Mouse (Mus musculus): ENCODE data around the gene Pknox2.

The Pknox2 gene

GRCm38 (mm10) chr9:36923753-36924152 lies 223.5 kb downstream of the Pknox2 start:
- Histone ChIP-seq H3K36me3 (ENCODE audit: insufficient read depth, low read length) (no peaks in the 10 kb centered on the region), H3K4me1 (replicated peaks; ENCODE audit: low read depth, low read length) (peaks cover 3% of the 10 kb centered on the region; the same call in 1 of the 2 replicates), H3K9me3 (ENCODE audit: low read length) (no peaks in the 10 kb centered on the region), H3K27me3 (ENCODE audit: insufficient read depth, low read length) (peaks cover 9% of the 10 kb centered on the region; the same call in 1 of the 2 replicates), H3K4me3 (replicated peaks; ENCODE audit: low read length) (no peak overlapping the region)
- TF ChIP-seq CTCF (conservative IDR thresholded peaks at IDR 0.05; ENCODE audit: low read length) (no peak), POU5F1 (IDR thresholded peaks at IDR 0.05; ENCODE audit: borderline replicate concordance, low read length) (no peak), NANOG (IDR thresholded peaks at IDR 0.05; ENCODE audit: borderline replicate concordance, low read length) (no peak)

GRCm38 (mm10) chr9:36921718-36922415 lies 225.3 kb downstream of the Pknox2 start:
- H3K27me3 ChIP-seq (ENCODE audit: insufficient read depth, low read length) = peaks cover 9% of the 10 kb centered on the region; the same call in 1 of the 2 replicates
- no peak for TF ChIP-seq CTCF (conservative IDR thresholded peaks at IDR 0.05; ENCODE audit: low read length)
- H3K9me3 ChIP-seq (ENCODE audit: low read length) = no peaks in the 10 kb centered on the region
- H3K4me1 ChIP-seq (replicated peaks; ENCODE audit: low read depth, low read length) = peaks cover 10% of the 10 kb centered on the region
- H3K4me3 ChIP-seq (replicated peaks; ENCODE audit: low read length) = no peak overlapping the region
- no peaks in the 10 kb centered on the region for H3K36me3 ChIP-seq (ENCODE audit: insufficient read depth, low read length)

GRCm38 (mm10) chr9:36919472-36919871 lies 227.7 kb downstream of the Pknox2 start:
- TF ChIP-seq POU5F1 (IDR thresholded peaks at IDR 0.05; ENCODE audit: borderline replicate concordance, low read length) = no peak
- no peak for TF ChIP-seq CTCF (conservative IDR thresholded peaks at IDR 0.05; ENCODE audit: low read length)
- TF ChIP-seq NANOG (IDR thresholded peaks at IDR 0.05; ENCODE audit: borderline replicate concordance, low read length) = no peak
- H3K9me3 ChIP-seq (ENCODE audit: low read length) = no peaks in the 10 kb centered on the region
- H3K36me3 ChIP-seq (ENCODE audit: insufficient read depth, low read length) = no peaks in the 10 kb centered on the region
- no peak overlapping the region for H3K4me3 ChIP-seq (replicated peaks; ENCODE audit: low read length)
- H3K4me1 ChIP-seq (replicated peaks; ENCODE audit: low read depth, low read length) = peaks cover 15% of the 10 kb centered on the region
- peaks cover 9% of the 10 kb centered on the region; the same call in 1 of the 2 replicates for H3K27me3 ChIP-seq (ENCODE audit: insufficient read depth, low read length)

- H3K9me3 ChIP-seq (ENCODE audit: low read length) = no peaks in the 10 kb centered on the region
- no peaks in the 10 kb centered on the region for H3K36me3 ChIP-seq (ENCODE audit: insufficient read depth, low read length)
- no peak overlapping the region for H3K4me3 ChIP-seq (replicated peaks; ENCODE audit: low read length)
- peaks cover 9% of the 10 kb centered on the region; the same call in 1 of the 2 replicates for H3K27me3 ChIP-seq (ENCODE audit: insufficient read depth, low read length)
- H3K4me1 ChIP-seq (replicated peaks; ENCODE audit: low read depth, low read length) = peaks cover 15% of the 10 kb centered on the region
- TF ChIP-seq POU5F1 (IDR thresholded peaks at IDR 0.05; ENCODE audit: borderline replicate concordance, low read length) = no peak
- TF ChIP-seq NANOG (IDR thresholded peaks at IDR 0.05; ENCODE audit: borderline replicate concordance, low read length) = no peak
- TF ChIP-seq CTCF (conservative IDR thresholded peaks at IDR 0.05; ENCODE audit: low read length) = no peak
These were observed 228.6 kb downstream of the Pknox2 start for GRCm38 (mm10) chr9:36918582-36918981.

GRCm38 (mm10) chr9:36916915-36917314 lies 230.3 kb downstream of the Pknox2 start:
- peaks cover 15% of the 10 kb centered on the region for H3K4me1 ChIP-seq (replicated peaks; ENCODE audit: low read depth, low read length)
- TF ChIP-seq POU5F1 (IDR thresholded peaks at IDR 0.05; ENCODE audit: borderline replicate concordance, low read length) (no peak), NANOG (IDR thresholded peaks at IDR 0.05; ENCODE audit: borderline replicate concordance, low read length) (no peak), CTCF (conservative IDR thresholded peaks at IDR 0.05; ENCODE audit: low read length) (no peak)
- no peaks in the 10 kb centered on the region for H3K9me3 ChIP-seq (ENCODE audit: low read length)
- peaks cover 14% of the 10 kb centered on the region; the same call in 1 of the 2 replicates for H3K27me3 ChIP-seq (ENCODE audit: insufficient read depth, low read length)
- H3K36me3 ChIP-seq (ENCODE audit: insufficient read depth, low read length) = no peaks in the 10 kb centered on the region
- H3K4me3 ChIP-seq (replicated peaks; ENCODE audit: low read length) = no peak overlapping the region

- TF ChIP-seq CTCF (conservative IDR thresholded peaks at IDR 0.05; ENCODE audit: low read length) (peak; percentile 97), POU5F1 (IDR thresholded peaks at IDR 0.05; ENCODE audit: borderline replicate concordance, low read length) (no peak), NANOG (IDR thresholded peaks at IDR 0.05; ENCODE audit: borderline replicate concordance, low read length) (no peak)
These were observed 230.8 kb downstream of the Pknox2 start for GRCm38 (mm10) chr9:36916362-36916761.

GRCm38 (mm10) chr9:36905452-36905851 lies 241.8 kb downstream of the Pknox2 start:
- H3K4me3 ChIP-seq (replicated peaks; ENCODE audit: low read length) = no peak overlapping the region
- H3K36me3 ChIP-seq (ENCODE audit: insufficient read depth, low read length) = no peaks in the 10 kb centered on the region
- H3K27me3 ChIP-seq (ENCODE audit: insufficient read depth, low read length) = no peaks in the 10 kb centered on the region
- H3K9me3 ChIP-seq (ENCODE audit: low read length) = peaks cover 18% of the 10 kb centered on the region
- no peak for TF ChIP-seq CTCF (conservative IDR thresholded peaks at IDR 0.05; ENCODE audit: low read length)
- no peak for TF ChIP-seq POU5F1 (IDR thresholded peaks at IDR 0.05; ENCODE audit: borderline replicate concordance, low read length)
- TF ChIP-seq NANOG (IDR thresholded peaks at IDR 0.05; ENCODE audit: borderline replicate concordance, low read length) = no peak
- peaks cover 11% of the 10 kb centered on the region; the same call in 1 of the 2 replicates for H3K4me1 ChIP-seq (replicated peaks; ENCODE audit: low read depth, low read length)

More at GRCm38 (mm10) chr9:36916362-36916761, 230.8 kb downstream of the Pknox2 start:
- H3K4me3 ChIP-seq (replicated peaks; ENCODE audit: low read length) = no peak overlapping the region
- peaks cover 15% of the 10 kb centered on the region for H3K4me1 ChIP-seq (replicated peaks; ENCODE audit: low read depth, low read length)
- H3K9me3 ChIP-seq (ENCODE audit: low read length) = no peaks in the 10 kb centered on the region
- no peaks in the 10 kb centered on the region for H3K36me3 ChIP-seq (ENCODE audit: insufficient read depth, low read length)
- peaks cover 14% of the 10 kb centered on the region; the same call in 1 of the 2 replicates for H3K27me3 ChIP-seq (ENCODE audit: insufficient read depth, low read length)

- peaks cover 23% of the 10 kb centered on the region for H3K9me3 ChIP-seq (ENCODE audit: low read length)
- no peak overlapping the region for H3K4me3 ChIP-seq (replicated peaks; ENCODE audit: low read length)
- no peaks in the 10 kb centered on the region for H3K36me3 ChIP-seq (ENCODE audit: insufficient read depth, low read length)
- no peaks in the 10 kb centered on the region for H3K27me3 ChIP-seq (ENCODE audit: insufficient read depth, low read length)
- H3K4me1 ChIP-seq (replicated peaks; ENCODE audit: low read depth, low read length) = 0 out of 2 replicates have a peak, but pooled peaks cover under 1% of the 10 kb centered on the region
- no peak for TF ChIP-seq POU5F1 (IDR thresholded peaks at IDR 0.05; ENCODE audit: borderline replicate concordance, low read length)
- TF ChIP-seq CTCF (conservative IDR thresholded peaks at IDR 0.05; ENCODE audit: low read length) = no peak
These were observed 246.7 kb downstream of the Pknox2 start for GRCm38 (mm10) chr9:36900464-36900863.

All from E14TG2a.4 (cell line).